Mouse (Mus musculus): ENCODE results near the gene Dhx15.

GRCm38 (mm10) chr5:52177326-52177725 is 13.0 kb downstream of the Dhx15 start:
- TF ChIP-seq CTCF (IDR thresholded peaks at IDR 0.05; ENCODE audit: extremely low read depth, insufficient read depth, low read length) (no peak), POLR2A (IDR thresholded peaks at IDR 0.05; ENCODE audit: extremely low read depth, insufficient read depth, low read length) (no peak)
